ENCODE assay signal across 10 mouse cellular contexts in the genomic region with DNA sequence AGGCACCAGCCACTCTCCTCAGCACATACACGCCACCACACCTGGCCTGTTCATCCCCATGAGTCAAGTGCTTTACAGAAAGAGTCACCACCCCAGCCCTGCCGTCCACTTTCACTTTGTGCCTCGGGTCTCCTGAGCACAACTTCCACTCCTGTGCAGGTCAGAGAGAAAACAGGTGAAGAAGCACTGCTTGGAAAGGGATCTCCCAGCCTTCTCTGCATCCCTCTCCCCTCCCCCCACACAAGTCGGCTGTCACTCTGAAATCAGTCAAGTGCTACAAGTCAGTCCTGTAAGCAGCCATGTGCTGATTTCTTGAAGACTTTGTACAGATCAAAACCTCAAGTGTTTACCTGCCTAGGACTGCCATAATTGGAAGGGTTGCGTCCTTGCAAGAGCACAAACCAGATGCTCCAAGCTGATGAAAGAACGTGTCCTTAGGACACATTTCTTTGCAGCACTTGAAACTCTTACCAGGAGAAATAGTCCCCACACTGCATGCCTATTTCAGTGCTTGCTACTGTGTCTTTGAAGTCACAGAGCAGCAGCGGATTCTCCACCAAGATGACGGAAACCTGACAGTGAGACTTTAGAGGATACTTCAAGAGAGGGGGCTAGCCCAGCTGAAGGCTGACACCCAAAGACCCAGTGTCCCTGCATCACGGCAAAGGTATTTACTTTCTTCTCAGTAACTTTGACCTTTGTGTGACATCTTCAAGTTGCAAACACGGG. TPM values are rescaled to one million over a fixed set of nuclear protein-coding genes. Genes with fewer than 3 reads are reported as not detected.
DNase-seq lines count a peak whose midpoint lies in the region; ATAC-seq and TF ChIP-seq lines count a peak whose summit lies in the region.
"Had no signal": no experiment of that assay in that cellular context is flagged by ENCODE, and none has a peak within 500 bp of the region (broad histone marks: within the 10 kb centered on the region; RNA-seq: fewer than 3 reads in every experiment).

No protein-coding gene starts in this region.

- TF ChIP-seq POLR2A in MEL (IDR thresholded peaks at IDR 0.05; ENCODE audit: control insufficient read depth in 1 of 2, insufficient read depth in 1 of 2, low read depth in 1 of 2, low read length in 2 of 2, poor library complexity in 1 of 2) = no peak

- peak overlapping the region; percentile 36; the same call in 1 of the 2 replicates for H3K27ac ChIP-seq in hindbrain, postnatal 0 days
- no peak overlapping the region for H3K27ac ChIP-seq in hindbrain, embryonic 14.5 days
- no peak overlapping the region for H3K27ac ChIP-seq in MEL (ENCODE audit: control insufficient read depth, low read depth, low read length)
- no peak overlapping the region for H3K27ac ChIP-seq in liver, embryonic 14.5 days

- no peak overlapping the region for H3K4me2 ChIP-seq in hindbrain, postnatal 0 days (ENCODE audit: low read depth, low read length)
- H3K4me2 ChIP-seq in hindbrain, embryonic 14.5 days (replicated peaks) = no peak overlapping the region
- peak overlapping the region; percentile 31 for H3K4me2 ChIP-seq in liver, embryonic 14.5 days (ENCODE audit: low read depth)
- H3K4me2 ChIP-seq: neural tube, embryonic 15.5 days had no signal

- peaks cover 8% of the 10 kb centered on the region for H3K4me1 ChIP-seq in hindbrain, postnatal 0 days (ENCODE audit: insufficient read depth, low read length)
- peaks cover 20% of the 10 kb centered on the region; the same call in 1 of the 2 replicates for H3K4me1 ChIP-seq in hindbrain, embryonic 14.5 days (replicated peaks; ENCODE audit: control insufficient read depth, insufficient read depth, low read length)
- H3K4me1 ChIP-seq in MEL (ENCODE audit: control insufficient read depth in 1 of 2, insufficient read depth in 2 of 2, low read length in 2 of 2) = peaks cover 8 to 53% of the 10 kb centered on the region in 2 experiments
- peaks cover 30 to 44% of the 10 kb centered on the region in 2 experiments for H3K4me1 ChIP-seq in liver, embryonic 14.5 days (replicated peaks; ENCODE audit: control insufficient read depth in 2 of 2, insufficient read depth in 2 of 2, low read length in 1 of 2)

- H3K27me3 ChIP-seq in hindbrain, postnatal 0 days (ENCODE audit: insufficient read depth, low read length) = no peaks in the 10 kb centered on the region
- no peaks in the 10 kb centered on the region for H3K27me3 ChIP-seq in hindbrain, embryonic 14.5 days (ENCODE audit: control insufficient read depth, insufficient read depth, low read length)
- H3K27me3 ChIP-seq in MEL (ENCODE audit: control insufficient read depth in 1 of 2, insufficient read depth in 2 of 2, low read length in 2 of 2) = no peaks in the 10 kb centered on the region
- no peaks in the 10 kb centered on the region for H3K27me3 ChIP-seq in liver, embryonic 14.5 days (ENCODE audit: control insufficient read depth, insufficient read depth, low read length)
- H3K27me3 ChIP-seq: neural tube, embryonic 15.5 days had no signal

- H3K9ac ChIP-seq in hindbrain, postnatal 0 days (replicated peaks; ENCODE audit: low read length) = no peak overlapping the region
- H3K9ac ChIP-seq in hindbrain, embryonic 14.5 days = no peak overlapping the region
- no peak overlapping the region for H3K9ac ChIP-seq in MEL (ENCODE audit: control insufficient read depth, low read depth, low read length, poor library complexity, severe bottlenecking)
- H3K9ac ChIP-seq in liver, embryonic 14.5 days (replicated peaks) = no peak overlapping the region
- H3K9ac ChIP-seq: neural tube, embryonic 15.5 days had no signal

- TF ChIP-seq CTCF in hindbrain, postnatal 0 days (IDR thresholded peaks at IDR 0.05; ENCODE audit: low read depth) = no peak
- TF ChIP-seq CTCF in MEL (IDR thresholded peaks at IDR 0.05 in 2 of 3, conservative IDR thresholded peaks at IDR 0.05 in 1 of 3; ENCODE audit: control insufficient read depth in 1 of 3, insufficient read depth in 1 of 3, low read depth in 2 of 3, low read length in 3 of 3, poor library complexity in 1 of 3, severe bottlenecking in 1 of 3) = no peak
- TF ChIP-seq CTCF in liver, embryonic 14.5 days (IDR thresholded peaks at IDR 0.05; ENCODE audit: low read depth) = no peak

- 57% methylated on average over 10 of the region's 10 CpGs for WGBS in hindbrain, postnatal 0 days
- 70% methylated on average over 10 of the region's 10 CpGs for WGBS in hindbrain, embryonic 14.5 days
- WGBS in liver, embryonic 14.5 days (ENCODE audit: insufficient replicate concordance) = 58% methylated on average over 10 of the region's 10 CpGs

- TF ChIP-seq EP300 in MEL (IDR thresholded peaks at IDR 0.05; ENCODE audit: low read depth in 1 of 2, low read length in 2 of 2) = no peak
- TF ChIP-seq EP300 in liver, embryonic 14.5 days (IDR thresholded peaks at IDR 0.05; ENCODE audit: low read depth) = no peak

- no peaks in the 10 kb centered on the region; the same call in 1 of the 2 replicates for H3K79me2 ChIP-seq in MEL (ENCODE audit: control insufficient read depth, insufficient read depth, low read length, poor library complexity)

- no peaks in the 10 kb centered on the region for H3K36me3 ChIP-seq in hindbrain, postnatal 0 days (ENCODE audit: insufficient read depth, low read length)
- no peaks in the 10 kb centered on the region for H3K36me3 ChIP-seq in hindbrain, embryonic 14.5 days (replicated peaks; ENCODE audit: control insufficient read depth, insufficient read depth)
- peaks cover 0 to 52% of the 10 kb centered on the region in 2 experiments; a peak in 2 of 4 replicates for H3K36me3 ChIP-seq in MEL (ENCODE audit: control insufficient read depth in 1 of 2, insufficient read depth in 2 of 2, low read length in 2 of 2)
- no peaks in the 10 kb centered on the region for H3K36me3 ChIP-seq in liver, embryonic 14.5 days (replicated peaks; ENCODE audit: control insufficient read depth, insufficient read depth, low read depth)
- H3K36me3 ChIP-seq: neural tube, embryonic 15.5 days had no signal

- no peak overlapping the region for H3K4me3 ChIP-seq in hindbrain, postnatal 0 days (ENCODE audit: low read length)
- H3K4me3 ChIP-seq in hindbrain, embryonic 14.5 days (replicated peaks; ENCODE audit: low read length) = no peak overlapping the region
- no peak overlapping the region for H3K4me3 ChIP-seq in MEL (ENCODE audit: control insufficient read depth in 1 of 2, insufficient read depth in 1 of 2, low read depth in 2 of 2, low read length in 2 of 2)
- no peak overlapping the region for H3K4me3 ChIP-seq in liver, embryonic 14.5 days (ENCODE audit: insufficient read depth in 1 of 2, low read depth in 2 of 2, low read length in 2 of 2)
- H3K4me3 ChIP-seq: neural tube, embryonic 15.5 days had no signal

- no peaks in the 10 kb centered on the region for H3K9me3 ChIP-seq in hindbrain, postnatal 0 days (ENCODE audit: low read length)
- no peaks in the 10 kb centered on the region for H3K9me3 ChIP-seq in hindbrain, embryonic 14.5 days (ENCODE audit: control insufficient read depth, low read length)
- no peaks in the 10 kb centered on the region for H3K9me3 ChIP-seq in MEL (replicated peaks; ENCODE audit: insufficient read depth, low read length)
- no peaks in the 10 kb centered on the region for H3K9me3 ChIP-seq in liver, embryonic 14.5 days (ENCODE audit: control insufficient read depth, low read length)
- H3K9me3 ChIP-seq: neural tube, embryonic 15.5 days had no signal

- TF ChIP-seq RAD21 in MEL (IDR thresholded peaks at IDR 0.05; ENCODE audit: low read depth, low read length) = no peak

- ATAC-seq in hindbrain, postnatal 0 days = no peak; the same call in 1 of the 2 replicates
- ATAC-seq in hindbrain, embryonic 14.5 days (ENCODE audit: low FRiP score) = no peak
- no peak for ATAC-seq in liver, embryonic 14.5 days (ENCODE audit: insufficient read depth)

- DNase-seq in hindbrain, postnatal 0 days (ENCODE audit: low spot score) = no peak
- no peak for DNase-seq in hindbrain, embryonic 14.5 days (ENCODE audit: low spot score)
- DNase-seq in A20 (ENCODE audit: low read depth, low spot score) (peak; percentile 84), MEL (ENCODE audit: low read depth, low spot score) (peak; percentile 13)
- DNase-seq in liver, embryonic 14.5 days (ENCODE audit: low read depth in 3 of 3, low spot score in 3 of 3) = no peak
- DNase-seq in c-Kit-positive CD71-positive TER-119-positive erythroid progenitor cells, embryonic 14.5 days (ENCODE audit: low spot score) = no peak
- no peak for DNase-seq in left cerebral cortex, adult 18-20 months (ENCODE audit: low spot score in 2 of 2)
- no peak for DNase-seq in layer of hippocampus, adult 11-12 months (ENCODE audit: low spot score)
- DNase-seq: adrenal gland, postnatal 36 days had no signal

TF ChIP-seq in MEL, 35 proteins besides CTCF, POLR2A, EP300 and RAD21:
- TF ChIP-seq CHD2 (IDR thresholded peaks at IDR 0.05; ENCODE audit: low read length) (no peak), MYB (IDR thresholded peaks at IDR 0.05; ENCODE audit: low read depth, low read length) (no peak), TAL1 (IDR thresholded peaks at IDR 0.05; ENCODE audit: low read length) (no peak), ZNF384 (IDR thresholded peaks at IDR 0.05; ENCODE audit: low read depth, low read length) (no peak), ZC3H11A (IDR thresholded peaks at IDR 0.05; ENCODE audit: low read depth, low read length) (no peak), BHLHE40 (IDR thresholded peaks at IDR 0.05; ENCODE audit: borderline replicate concordance, low read depth, low read length) (no peak)
TF ChIP-seq in MEL: peak in this region for 0.

RNA-seq across cellular contexts. Expression of a gene that starts 58.2 kb away (rescaled TPM):
- total RNA-seq in hindbrain, postnatal 0 days (2014; rRNA removed) = 32.0 and 44.6 TPM in 2 replicates
- polyA plus RNA-seq in hindbrain, postnatal 0 days (2015; fragmentation: Nextera tagmentation; extraction: Ambion mirVana) = 8.6 and 9.3 TPM in 2 replicates
- 5.4 and 8.1 TPM in 2 replicates for polyA plus RNA-seq in hindbrain, embryonic 14.5 days (2014; fragmentation: Nextera tagmentation; extraction: Ambion mirVana)
- total RNA-seq in MEL (2012; rRNA removed) = 0.39 and 0.98 TPM in 2 replicates
- polyA plus RNA-seq in MEL (2012; ENCODE audit: insufficient read depth in 1 of 2, insufficient read length in 2 of 2, low read depth in 1 of 2, low replicate concordance in 2 of 2, missing spikeins in 1 of 2) = 1 to 10 TPM in 1 of 2 experiments, not detected in 1; 1.1 TPM
- 0.81 and 1.0 TPM in 2 replicates for polyA plus RNA-seq in liver, embryonic 14.5 days (2012; rRNA removed)
- polyA plus RNA-seq in liver, embryonic 14.5 days (2014; fragmentation: Nextera tagmentation; extraction: Ambion mirVana) = 1.1 and 1.2 TPM in 2 replicates
- total RNA-seq in left cerebral cortex, adult 18-20 months (2021) = 100 to 1,000 TPM; 167 to 176 TPM

Comparison
In these comparisons a context has a peak if more than half of its experiments do, and no peak if none do; other contexts are left out.
1. DNase-seq: peak in A20 (single experiment) and MEL (single experiment); none in hindbrain, postnatal 0 days (single experiment), hindbrain, embryonic 14.5 days (single experiment), liver, embryonic 14.5 days (0 of 3), c-Kit-positive CD71-positive TER-119-positive erythroid progenitor cells, embryonic 14.5 days (single experiment), left cerebral cortex, adult 18-20 months (0 of 2) and layer of hippocampus, adult 11-12 months (single experiment).